Comparison of ENCODE assay signal across 17 mouse cellular contexts in the genomic region with DNA sequence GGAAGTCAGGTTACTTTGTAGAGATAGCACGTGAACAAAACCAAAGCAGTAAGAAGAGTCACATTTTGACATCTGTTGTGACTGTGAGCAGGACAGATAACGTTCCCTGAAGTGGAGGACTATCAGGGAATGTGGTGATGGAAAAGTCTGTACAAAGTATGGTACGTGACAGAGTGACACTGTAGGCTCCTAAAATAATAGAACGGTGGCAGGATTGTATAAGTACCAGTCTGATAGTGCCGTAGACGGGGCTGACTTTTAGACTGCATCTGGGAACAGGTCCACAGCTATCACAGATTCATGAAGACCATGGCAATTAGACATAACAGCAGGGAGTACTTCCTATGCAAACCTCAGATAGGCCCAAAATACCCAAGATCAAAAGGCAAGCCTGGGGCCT.
"Had no signal": no experiment of that assay in that cellular context is flagged by ENCODE, and none has a peak within 500 bp of the region (broad histone marks: within the 10 kb centered on the region; RNA-seq: fewer than 3 reads in every experiment).

No protein-coding gene starts in this region.

- H3K9ac ChIP-seq: lung, embryonic 15.5 days; midbrain, embryonic 13.5 days; midbrain, embryonic 15.5 days; neural tube, embryonic 12.5 days; stomach, embryonic 15.5 days had no signal

- DNase-seq: lung, adult 2 months; lung, postnatal 14 days; lung, postnatal 36 days; right cerebral cortex, postnatal 14 days; thymus, adult 2 months; thymus, postnatal 25 days; thymus, postnatal 4 days had no signal

- H3K27ac ChIP-seq: lung, embryonic 15.5 days; macrophage; midbrain, embryonic 13.5 days; midbrain, embryonic 15.5 days; neural tube, embryonic 12.5 days; stomach, embryonic 15.5 days; stomach, postnatal 0 days had no signal

- H3K27me3 ChIP-seq: lung, embryonic 15.5 days; megakaryocyte, embryonic 14.5 days; midbrain, embryonic 13.5 days; midbrain, embryonic 15.5 days; neural tube, embryonic 12.5 days; stomach, embryonic 15.5 days had no signal

- ATAC-seq: lung, postnatal 0 days; midbrain, embryonic 13.5 days; midbrain, embryonic 15.5 days had no signal

- H3K9me3 ChIP-seq: lung, embryonic 15.5 days; megakaryocyte, embryonic 14.5 days; midbrain, embryonic 13.5 days; midbrain, embryonic 15.5 days; neural tube, embryonic 12.5 days; stomach, embryonic 15.5 days had no signal

- H3K4me2 ChIP-seq: lung, embryonic 15.5 days; midbrain, embryonic 11.5 days; midbrain, embryonic 13.5 days; midbrain, embryonic 15.5 days; neural tube, embryonic 12.5 days; stomach, embryonic 15.5 days had no signal

- H3K4me3 ChIP-seq: lung, embryonic 15.5 days; midbrain, embryonic 13.5 days; midbrain, embryonic 15.5 days; neural tube, embryonic 12.5 days; stomach, embryonic 15.5 days had no signal
